Comparison of ENCODE assay signal across 23 mouse cellular contexts in the genomic region with DNA sequence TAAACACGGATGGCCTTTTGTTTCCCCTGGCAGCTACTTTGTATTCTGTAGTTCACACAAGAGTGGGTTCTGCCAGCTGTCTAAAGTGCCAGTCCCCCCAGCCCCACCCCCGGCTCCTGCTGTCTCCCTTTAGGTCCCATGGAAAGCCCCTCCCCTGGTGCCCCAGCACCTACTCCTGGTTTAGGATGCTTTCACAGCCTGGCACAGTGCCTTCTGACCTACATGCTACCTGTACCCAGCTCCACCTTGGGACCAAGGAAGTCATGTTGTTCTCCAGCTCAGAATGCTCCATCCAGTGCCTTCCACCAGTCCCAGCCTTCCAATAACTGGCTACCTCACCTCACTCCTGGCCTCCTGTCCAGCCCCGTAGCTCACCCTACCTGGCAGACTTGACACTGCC. TPM values are rescaled to one million over a fixed set of nuclear protein-coding genes. Genes with fewer than 3 reads are reported as not detected.
DNase-seq lines count a peak whose midpoint lies in the region; ATAC-seq lines count a peak whose summit lies in the region.
"Had no signal": no experiment of that assay in that cellular context is flagged by ENCODE, and none has a peak within 500 bp of the region (broad histone marks: within the 10 kb centered on the region; RNA-seq: fewer than 3 reads in every experiment).

No protein-coding gene starts in this region.

- no peak overlapping the region for H3K27ac ChIP-seq in heart, embryonic 10.5 days
- H3K27ac ChIP-seq in neural tube, embryonic 12.5 days, result no peak overlapping the region
- H3K27ac ChIP-seq: embryonic facial prominence, embryonic 12.5 days; embryonic facial prominence, embryonic 15.5 days; gastrocnemius, adult 2 months; heart, embryonic 13.5 days; hindbrain, embryonic 10.5 days; hindbrain, embryonic 13.5 days had no signal

- peaks cover 57% of the 10 kb centered on the region for H3K36me3 ChIP-seq in heart, embryonic 10.5 days
- peaks cover 48% of the 10 kb centered on the region for H3K36me3 ChIP-seq in neural tube, embryonic 12.5 days

- peak overlapping the region; percentile 26; the same call in 1 of the 2 replicates for H3K9ac ChIP-seq in neural tube, embryonic 12.5 days
- H3K9ac ChIP-seq: embryonic facial prominence, embryonic 12.5 days; embryonic facial prominence, embryonic 15.5 days; forebrain, postnatal 0 days; heart, embryonic 13.5 days; hindbrain, embryonic 13.5 days had no signal

- intact Hi-C loops in heart, postnatal 36 days (cut with DNase I), result loop anchor here (10.0 kb wide), 1 partner anchor 312 kb away; a partner anchor contains a TSS

- H3K4me3 ChIP-seq in heart, embryonic 10.5 days, result no peak overlapping the region
- no peak overlapping the region for H3K4me3 ChIP-seq in neural tube, embryonic 12.5 days
- H3K4me3 ChIP-seq: embryonic facial prominence, embryonic 12.5 days; embryonic facial prominence, embryonic 15.5 days; gastrocnemius, adult 2 months; heart, embryonic 13.5 days; hindbrain, embryonic 10.5 days; hindbrain, embryonic 13.5 days had no signal

- ATAC-seq in neural tube, embryonic 12.5 days (ENCODE audit: low FRiP score, low read depth), result no peak
- ATAC-seq: forebrain, embryonic 14.5 days; forebrain, postnatal 0 days; hindbrain, embryonic 16.5 days; Patski had no signal

- H3K4me2 ChIP-seq in neural tube, embryonic 12.5 days (replicated peaks), result no peak overlapping the region
- H3K4me2 ChIP-seq: embryonic facial prominence, embryonic 12.5 days; embryonic facial prominence, embryonic 15.5 days; heart, embryonic 13.5 days; hindbrain, embryonic 13.5 days had no signal

- WGBS in heart, embryonic 10.5 days, result 88% methylated on average over 3 of the region's 3 CpGs
- 89% methylated on average over 3 of the region's 3 CpGs for WGBS in neural tube, embryonic 12.5 days

- peaks cover 22% of the 10 kb centered on the region for H3K4me1 ChIP-seq in heart, embryonic 10.5 days
- H3K4me1 ChIP-seq in neural tube, embryonic 12.5 days, result peaks cover 18% of the 10 kb centered on the region

- no peaks in the 10 kb centered on the region for H3K27me3 ChIP-seq in heart, embryonic 10.5 days (ENCODE audit: insufficient read depth, poor library complexity, severe bottlenecking)
- H3K27me3 ChIP-seq in neural tube, embryonic 12.5 days (replicated peaks), result no peaks in the 10 kb centered on the region
- H3K27me3 ChIP-seq: embryonic facial prominence, embryonic 12.5 days; embryonic facial prominence, embryonic 15.5 days; heart, embryonic 13.5 days; hindbrain, embryonic 13.5 days; Patski had no signal

- DNase-seq in cerebellum, adult 11-12 months, result peak; percentile 25
- DNase-seq in cerebellum, postnatal 10 days, result no peak
- DNase-seq in heart, embryonic 10.5 days (ENCODE audit: low spot score), result peak; percentile 64
- no peak for DNase-seq in heart, postnatal 36 days
- DNase-seq in neural tube, embryonic 10.5 days (ENCODE audit: extremely low spot score, low spot score), result no peak
- DNase-seq in ovary, postnatal 14 days (ENCODE audit: low spot score), result no peak
- DNase-seq: adrenal gland, postnatal 10 days; adrenal gland, postnatal 36 days; cerebellum, adult 8-10 months; forebrain, postnatal 0 days; gastrocnemius, adult 2 months; gastrocnemius, postnatal 14 days; heart, adult 18-20 months had no signal

- no peaks in the 10 kb centered on the region for H3K9me3 ChIP-seq in heart, embryonic 10.5 days
- H3K9me3 ChIP-seq in neural tube, embryonic 12.5 days, result no peaks in the 10 kb centered on the region
- H3K9me3 ChIP-seq: embryonic facial prominence, embryonic 12.5 days; embryonic facial prominence, embryonic 15.5 days; heart, embryonic 13.5 days; hindbrain, embryonic 10.5 days; hindbrain, embryonic 13.5 days had no signal

RNA-seq across cellular contexts. Expression of a gene that starts 2.5 kb away (rescaled TPM):
- polyA plus RNA-seq in heart, embryonic 10.5 days (2016; fragmentation: Nextera tagmentation; extraction: Ambion mirVana), result 340 and 349 TPM in 2 replicates
- total RNA-seq in heart, postnatal 36 days (2021), result 10 to 100 TPM; 63.7 to 64.2 TPM
- 226 and 241 TPM in 2 replicates for polyA plus RNA-seq in neural tube, embryonic 12.5 days (2016; fragmentation: Nextera tagmentation; extraction: Ambion mirVana)

RNA-seq across cellular contexts. Expression of a gene that starts 19.1 kb away (rescaled TPM):
- 27.8 and 42.2 TPM in 2 replicates for polyA plus RNA-seq in heart, embryonic 10.5 days (2016; fragmentation: Nextera tagmentation; extraction: Ambion mirVana)
- 100 to 1,000 TPM; 629 to 755 TPM for total RNA-seq in heart, postnatal 36 days (2021)
- polyA plus RNA-seq in neural tube, embryonic 12.5 days (2016; fragmentation: Nextera tagmentation; extraction: Ambion mirVana), result 82.7 and 87.3 TPM in 2 replicates

RNA-seq across cellular contexts. Expression of a gene that starts 56.8 kb away (rescaled TPM):
- polyA plus RNA-seq in heart, embryonic 10.5 days (2016; fragmentation: Nextera tagmentation; extraction: Ambion mirVana), result 0.60 and 0.64 TPM in 2 replicates
- under 1 TPM in 1 of 2 experiments, not detected in 1; 0.08 TPM for total RNA-seq in heart, postnatal 36 days (2021)
- 1.1 and 1.7 TPM in 2 replicates for polyA plus RNA-seq in neural tube, embryonic 12.5 days (2016; fragmentation: Nextera tagmentation; extraction: Ambion mirVana)
- total RNA-seq: gastrocnemius, postnatal 14 days had no signal
- polyA plus RNA-seq: forebrain, embryonic 11.5 days had no signal

RNA-seq across cellular contexts. Expression of a gene that starts 56.8 kb away (rescaled TPM):
- polyA plus RNA-seq in heart, embryonic 10.5 days (2016; fragmentation: Nextera tagmentation; extraction: Ambion mirVana), result 0.65 and 0.89 TPM in 2 replicates
- not detected for total RNA-seq in heart, postnatal 36 days (2021)
- polyA plus RNA-seq in neural tube, embryonic 12.5 days (2016; fragmentation: Nextera tagmentation; extraction: Ambion mirVana), result 4.1 and 4.6 TPM in 2 replicates
- total RNA-seq: gastrocnemius, postnatal 14 days; heart, adult 18-20 months had no signal

Comparison
In these comparisons a context has a peak if more than half of its experiments do, and no peak if none do; other contexts are left out.
1. DNase-seq: peak in cerebellum, adult 11-12 months (single experiment) and heart, embryonic 10.5 days (single experiment); none in cerebellum, postnatal 10 days (0 of 2), heart, postnatal 36 days (0 of 2), neural tube, embryonic 10.5 days (single experiment) and ovary, postnatal 14 days (single experiment).